Mouse (Mus musculus) intestine, postnatal 0 days (tissue): ENCODE measurements around the gene Rab11fip5. TPM values are rescaled to one million over a fixed set of nuclear protein-coding genes. Genes with fewer than 3 reads are reported as not detected.

Experiments used
- ATAC-seq: fragments of 200-750 bp; cut with Nextera tagmentation; 2 replicates; pipeline ENCODE4 v1.8.0; 2017; ENCODE audit warnings: mild to moderate bottlenecking, moderate TSS enrichment, moderate library complexity
- H3K27ac ChIP-seq: fragments of 300-500 bp; sonication (generic); 2 replicates; pipeline ENCODE4 v1.5.1; 2014; ENCODE audit warnings: mild to moderate bottlenecking, low read depth, low read length, moderate library complexity
- H3K27me3 ChIP-seq: fragments of 300-500 bp; sonication (generic); replicated peaks from 2 replicates; pipeline ENCODE4 v1.6.1; 2014; ENCODE audit warnings: low read length, mixed read lengths; ENCODE audit not compliant: control insufficient read depth, insufficient read depth
- H3K36me3 ChIP-seq: fragments of 300-500 bp; sonication (generic); 2 replicates; pipeline ENCODE4 v1.6.1; 2014; ENCODE audit warnings: mild to moderate bottlenecking, moderate library complexity; ENCODE audit not compliant: control insufficient read depth, insufficient read depth
- H3K4me1 ChIP-seq: fragments of 300-500 bp; sonication (generic); replicated peaks from 2 replicates; pipeline ENCODE4 v1.6.1; 2014; ENCODE audit warnings: antibody characterized with exemption, low read length, mixed read lengths; ENCODE audit not compliant: control insufficient read depth, insufficient read depth
- H3K4me2 ChIP-seq: fragments of 300-500 bp; sonication (generic); replicated peaks from 2 replicates; pipeline ENCODE4 v1.6.1; 2014; ENCODE audit warnings: low read depth, mild to moderate bottlenecking, moderate library complexity
- H3K4me3 ChIP-seq: fragments of 300-500 bp; sonication (generic); 2 replicates; pipeline ENCODE4 v1.5.1; 2014; ENCODE audit warnings: low read depth, low read length
- H3K9ac ChIP-seq: fragments of 300-500 bp; sonication (generic); 2 replicates; pipeline ENCODE4 v1.6.1; 2014; ENCODE audit warnings: mild to moderate bottlenecking, low read depth, low read length
- H3K9me3 ChIP-seq: fragments of 300-500 bp; sonication (generic); 2 replicates; pipeline ENCODE4 v1.6.1; 2016; ENCODE audit warnings: mixed run types; ENCODE audit not compliant: control insufficient read depth
- CTCF ChIP-seq: sonication (generic); IDR thresholded peaks from 2 replicates; pipeline ENCODE4 v1.5.1; 2016; ENCODE audit warnings: low read depth, mild to moderate bottlenecking, control low read depth, antibody characterized with exemption, moderate library complexity
- WGBS: fragments of 180-500 bp; shearing (Covaris S2); extraction: QIAGEN DNeasy Blood & Tissue Kit; methylation state at CpG from one replicate; pipeline ENCODE4 v1.1.7; 2014; 5-methylcytosine and 5-hydroxymethylcytosine counted together
- polyA plus RNA-seq: library from polyadenylated mRNA; unstranded; fragments of >200 nt; fragmentation: Nextera tagmentation; extraction: Ambion mirVana; gene quantifications from 2 replicates; pipeline ENCODE4 v1.2.1, GENCODE M21; 2015

Rab11fip5 gene
- polyA plus RNA-seq, 1 experiment from 2014 or later = 30.5 TPM

- TF ChIP-seq CTCF = no peak
- ATAC-seq = peak; percentile 1; the same call in 1 of the 2 replicates
- 39% methylated on average over 4 of the region's 4 CpGs for WGBS
These were observed 2.8 kb upstream of the Rab11fip5 start for GRCm38 (mm10) chr6:85377066-85377734.

DNA sequence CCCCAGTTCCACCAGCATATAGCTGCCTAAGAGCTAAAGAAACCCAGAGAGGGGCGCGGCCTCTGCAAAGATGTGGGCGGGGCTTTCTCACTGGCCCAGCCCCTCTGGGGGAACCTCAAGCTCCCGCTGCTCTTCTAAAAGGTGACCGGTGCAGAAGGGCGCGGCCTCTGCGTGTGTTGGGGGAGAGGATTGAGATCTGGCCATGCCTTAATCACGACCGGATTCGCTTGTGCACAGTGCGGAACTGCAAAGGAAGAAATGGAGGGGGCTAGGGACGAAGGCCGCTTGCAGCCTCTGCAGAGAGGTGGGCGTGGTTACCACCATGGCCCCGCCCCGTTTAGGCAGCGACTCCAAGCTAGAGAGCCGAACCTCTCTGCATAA lies 290 bp upstream of the Rab11fip5 start:
- WGBS = under 1% methylated on average over 19 of the region's 19 CpGs
- Histone ChIP-seq H3K36me3 (0 out of 2 replicates have a peak, but pooled peaks cover 7% of the 10 kb centered on the region), H3K9me3 (no peaks in the 10 kb centered on the region), H3K27ac (0 out of 2 replicates have a peak overlapping the region, but pooled peaks have one; percentile 9), H3K4me3 (peak overlapping the region; percentile 89), H3K9ac (peak overlapping the region; percentile 84; the same call in 1 of the 2 replicates), H3K27me3 (no peaks in the 10 kb centered on the region), H3K4me2 (peak overlapping the region; percentile 94), H3K4me1 (0 out of 2 replicates have a peak, but pooled peaks cover 9% of the 10 kb centered on the region)
- ATAC-seq = peak; percentile 91
- no peak for TF ChIP-seq CTCF

More at GRCm38 (mm10) chr6:85377066-85377734, 2.8 kb upstream of the Rab11fip5 start:
- H3K27ac ChIP-seq = peak overlapping the region; percentile 30
- no peak overlapping the region for H3K4me3 ChIP-seq
- no peak overlapping the region for H3K4me2 ChIP-seq
- no peaks in the 10 kb centered on the region for H3K36me3 ChIP-seq
- no peaks in the 10 kb centered on the region for H3K4me1 ChIP-seq
- no peaks in the 10 kb centered on the region for H3K9me3 ChIP-seq
- no peak overlapping the region for H3K9ac ChIP-seq
- H3K27me3 ChIP-seq = no peaks in the 10 kb centered on the region

- H3K27ac ChIP-seq = peak overlapping the region; percentile 78
- TF ChIP-seq CTCF = no peak
- H3K4me1 ChIP-seq = peaks cover 21% of the 10 kb centered on the region; the same call in 1 of the 2 replicates
- 74% methylated on average over 10 of the region's 10 CpGs for WGBS
- H3K4me2 ChIP-seq = peak overlapping the region; percentile 94
- no peaks in the 10 kb centered on the region for H3K9me3 ChIP-seq
- H3K9ac ChIP-seq = peak overlapping the region; percentile 84
- H3K4me3 ChIP-seq = peak overlapping the region; percentile 89
- no peak for ATAC-seq
- no peaks in the 10 kb centered on the region for H3K27me3 ChIP-seq
- H3K36me3 ChIP-seq = 0 out of 2 replicates have a peak, but pooled peaks cover 7% of the 10 kb centered on the region
These were observed 1.2 kb downstream of the Rab11fip5 start for GRCm38 (mm10) chr6:85373066-85373860.

GRCm38 (mm10) chr6:85372496-85372895 lies 1.9 kb downstream of the Rab11fip5 start:
- Histone ChIP-seq H3K36me3 (0 out of 2 replicates have a peak, but pooled peaks cover 7% of the 10 kb centered on the region), H3K27me3 (no peaks in the 10 kb centered on the region), H3K4me3 (peak overlapping the region; percentile 89), H3K4me1 (peaks cover 25% of the 10 kb centered on the region), H3K4me2 (peak overlapping the region; percentile 94), H3K9ac (0 out of 2 replicates have a peak overlapping the region, but pooled peaks have one; percentile 12), H3K9me3 (no peaks in the 10 kb centered on the region), H3K27ac (no peak overlapping the region)
- ATAC-seq = no peak
- 40% methylated on average over 2 of the region's 2 CpGs for WGBS
- TF ChIP-seq CTCF = no peak

DNA sequence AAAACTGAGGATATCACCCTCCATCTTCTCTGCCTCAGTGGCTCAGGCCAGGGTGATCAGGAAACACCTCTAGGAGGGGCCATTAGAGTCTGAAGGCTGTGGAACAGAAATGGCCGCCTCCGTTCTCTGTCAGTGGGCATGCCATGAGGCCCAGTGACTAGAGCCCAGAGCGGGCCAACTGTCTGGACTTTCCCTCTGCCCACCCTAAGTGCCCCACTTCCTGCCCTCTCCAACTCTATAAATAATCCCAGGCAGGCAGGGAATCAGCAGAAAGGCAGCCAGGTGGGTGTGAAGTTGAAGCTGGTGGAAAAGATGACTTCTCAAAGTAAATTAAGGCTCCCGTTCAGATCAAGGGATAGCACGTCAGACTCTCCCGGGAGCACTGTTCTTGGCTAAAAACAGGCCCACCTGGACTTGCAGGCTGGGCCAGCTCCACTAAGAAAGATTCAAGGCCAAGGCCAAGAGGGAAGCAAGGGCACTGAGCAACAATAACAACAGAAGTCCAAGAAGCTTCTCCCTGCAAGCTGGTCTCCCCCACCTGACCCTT lies 2.5 kb downstream of the Rab11fip5 start:
- no peak for ATAC-seq
- H3K36me3 ChIP-seq = 0 out of 2 replicates have a peak, but pooled peaks cover 7% of the 10 kb centered on the region
- peak overlapping the region; percentile 94 for H3K4me2 ChIP-seq
- H3K4me3 ChIP-seq = peak overlapping the region; percentile 89; the same call in 1 of the 2 replicates
- 0 out of 2 replicates have a peak overlapping the region, but pooled peaks have one; percentile 12 for H3K9ac ChIP-seq
- H3K4me1 ChIP-seq = peaks cover 26% of the 10 kb centered on the region
- H3K27me3 ChIP-seq = no peaks in the 10 kb centered on the region
- H3K27ac ChIP-seq = no peak overlapping the region
- no peak for TF ChIP-seq CTCF
- 77% methylated on average over 6 of the region's 6 CpGs for WGBS
- H3K9me3 ChIP-seq = no peaks in the 10 kb centered on the region
